Mouse (Mus musculus): Measurements from ENCODE around the gene Zfp768.
"Not testable (repeated sequence)": the region's sequence is repeated elsewhere in the genome, so short reads cannot be mapped to it uniquely, and the experiment has no call there.

- not testable (repeated sequence) for TF ChIP-seq POLR2A (IDR thresholded peaks at IDR 0.05; ENCODE audit: low read depth, low read length); CTCF (IDR thresholded peaks at IDR 0.05; ENCODE audit: borderline replicate concordance, insufficient read depth, low read length)
Observed at GRCm38 (mm10) chr7:127371870-127372269, 26.5 kb upstream of the Zfp768 start.

Data from embryonic fibroblast, embryonic 13.5 days (primary cell).